Mouse (Mus musculus): ENCODE results near the gene Rpgrip1l.

Rpgrip1l gene

GRCm38 (mm10) chr8:91201184-91201583 lies 111.9 kb downstream of the Rpgrip1l start:
- no peak for DNase-seq (ENCODE audit: low spot score)

- no peak for DNase-seq (ENCODE audit: low spot score)
Measured at GRCm38 (mm10) chr8:91199876-91200275, 113.2 kb downstream of the Rpgrip1l start, which contains the start of gene Aktip. TSS of gene Aktip (minus strand) at chr8:91199976.

- no peak for DNase-seq (ENCODE audit: low spot score)
Measured at GRCm38 (mm10) chr8:91198036-91198435, 115.0 kb downstream of the Rpgrip1l start.

- no peak for DNase-seq (ENCODE audit: low spot score)
Measured at GRCm38 (mm10) chr8:91197233-91197632, 115.8 kb downstream of the Rpgrip1l start.

- no peak for DNase-seq (ENCODE audit: low spot score)
Measured at GRCm38 (mm10) chr8:91196661-91197060, 116.4 kb downstream of the Rpgrip1l start.

- DNase-seq (ENCODE audit: low spot score), result no peak
Measured at GRCm38 (mm10) chr8:91194081-91194480, 119.0 kb downstream of the Rpgrip1l start.

- DNase-seq (ENCODE audit: low spot score), result no peak
Measured at GRCm38 (mm10) chr8:91192941-91193340, 120.1 kb downstream of the Rpgrip1l start.

- no peak for DNase-seq (ENCODE audit: low spot score)
Measured at GRCm38 (mm10) chr8:91190816-91191340, 122.2 kb downstream of the Rpgrip1l start.

GRCm38 (mm10) chr8:91188152-91188551 lies 124.9 kb downstream of the Rpgrip1l start:
- no peak for DNase-seq (ENCODE audit: low spot score)

- no peak for DNase-seq (ENCODE audit: low spot score)
Measured at GRCm38 (mm10) chr8:91186372-91186771, 126.7 kb downstream of the Rpgrip1l start.

GRCm38 (mm10) chr8:91177708-91178107 lies 135.4 kb downstream of the Rpgrip1l start:
- DNase-seq (ENCODE audit: low spot score), result no peak

- DNase-seq (ENCODE audit: low spot score), result no peak
Measured at GRCm38 (mm10) chr8:91176176-91176575, 136.9 kb downstream of the Rpgrip1l start.

GRCm38 (mm10) chr8:91171605-91172004 lies 141.5 kb downstream of the Rpgrip1l start:
- no peak for DNase-seq (ENCODE audit: low spot score)

- no peak for DNase-seq (ENCODE audit: low spot score)
Measured at GRCm38 (mm10) chr8:91170914-91171313, 142.1 kb downstream of the Rpgrip1l start.

GRCm38 (mm10) chr8:91170152-91170551 lies 142.9 kb downstream of the Rpgrip1l start:
- DNase-seq (ENCODE audit: low spot score), result no peak

Data from spleen, adult 12 weeks (tissue).